Mouse (Mus musculus) olfactory bulb, adult 2 months (tissue): ENCODE data around the gene Gm17359. TPM values are rescaled to one million over a fixed set of nuclear protein-coding genes. Genes with fewer than 3 reads are reported as not detected.

Experiments used
- H3K27ac ChIP-seq: fragments of 200-500 bp; 2 replicates; pipeline ENCODE4 v1.5.1; 2012; ENCODE audit warnings: low read depth, low read length; ENCODE audit not compliant: insufficient read depth
- H3K4me1 ChIP-seq: fragments of 200-500 bp; 2 replicates; pipeline ENCODE4 v1.6.1; 2012; ENCODE audit warnings: low read length; ENCODE audit not compliant: control insufficient read depth, insufficient read depth
- H3K4me3 ChIP-seq: fragments of 200-500 bp; 2 replicates; pipeline ENCODE4 v1.5.1; 2012; ENCODE audit warnings: mild to moderate bottlenecking, low read depth, low read length, moderate library complexity; ENCODE audit not compliant: insufficient read depth
- CTCF ChIP-seq: fragments of 200-500 bp; IDR thresholded peaks from 2 replicates; pipeline ENCODE4 v1.5.1; 2012; ENCODE audit warnings: low read depth, mild to moderate bottlenecking, low read length, moderate library complexity; ENCODE audit not compliant: insufficient read depth
- POLR2A ChIP-seq: fragments of 200-500 bp; IDR thresholded peaks from 2 replicates; pipeline ENCODE4 v1.6.1; 2012; ENCODE audit warnings: mild to moderate bottlenecking, low read depth, low read length, moderate library complexity; ENCODE audit not compliant: insufficient read depth
- WGBS: fragments of 180-500 bp; shearing (Covaris S2); methylation state at CpG from one replicate; pipeline ENCODE4 v1.1.7; 2018; 5-methylcytosine and 5-hydroxymethylcytosine counted together
- polyA plus RNA-seq: library from polyadenylated mRNA; stranded (reverse); fragments of >200 nt; gene quantifications from 2 replicates; pipeline ENCODE4 v1.2.4, GENCODE M21; 2012; ENCODE audit warnings: low replicate concordance; ENCODE audit not compliant: missing spikeins, insufficient read depth, insufficient read length

The Gm17359 gene
- polyA plus RNA-seq, 1 experiment, result not detected

DNA sequence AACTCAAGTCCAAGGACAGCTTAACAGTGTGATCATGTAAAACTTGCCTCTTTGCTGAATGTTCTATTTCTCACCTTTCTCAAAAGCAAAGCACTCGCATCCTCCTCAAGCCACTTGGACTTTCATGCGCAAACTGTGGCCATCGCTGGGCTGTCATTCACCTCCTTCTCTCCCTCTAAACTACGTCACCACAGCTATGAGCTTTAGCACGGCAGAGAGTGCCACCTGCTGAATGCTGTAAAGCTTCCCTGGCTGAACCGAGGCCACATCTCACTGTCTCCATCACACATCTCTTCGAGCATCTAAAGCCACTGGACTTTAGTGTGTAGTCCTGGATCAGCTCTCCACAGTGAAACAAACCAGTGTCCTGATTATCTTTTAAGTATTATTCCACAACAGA lies 158.7 kb downstream of the Gm17359 start:
- WGBS, result 64% methylated on average over 7 of the region's 7 CpGs
- 0 out of 2 replicates have a peak, but pooled peaks cover 2% of the 10 kb centered on the region for H3K4me1 ChIP-seq
- TF ChIP-seq CTCF (no peak), POLR2A (no peak)
- H3K27ac ChIP-seq, result no peak overlapping the region
- H3K4me3 ChIP-seq, result no peak overlapping the region

DNA sequence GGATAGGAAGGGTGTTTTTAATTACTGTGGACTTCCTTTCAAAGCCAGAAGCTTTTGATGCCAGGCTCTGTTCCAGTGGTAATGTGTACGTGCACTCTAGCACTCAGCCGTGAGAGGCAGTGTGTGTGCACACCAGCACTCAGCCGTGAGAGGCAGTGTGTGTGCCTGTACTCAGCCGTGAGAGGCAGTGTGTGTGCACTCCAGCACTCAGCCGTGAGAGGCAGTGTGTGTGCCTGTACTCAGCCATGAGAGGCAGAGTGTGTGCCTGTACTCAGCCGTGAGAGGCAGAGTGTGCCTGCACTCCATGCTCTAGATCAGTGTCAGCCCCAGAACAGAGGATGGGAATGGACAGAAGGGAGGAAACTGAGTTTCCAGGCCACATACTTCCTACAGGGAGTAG lies 160.2 kb downstream of the Gm17359 start:
- TF ChIP-seq CTCF, result no peak
- no peak for TF ChIP-seq POLR2A
- Histone ChIP-seq H3K4me1 (0 out of 2 replicates have a peak, but pooled peaks cover 2% of the 10 kb centered on the region), H3K4me3 (no peak overlapping the region), H3K27ac (no peak overlapping the region)
- WGBS, result 80% methylated on average over 6 of the region's 6 CpGs

DNA sequence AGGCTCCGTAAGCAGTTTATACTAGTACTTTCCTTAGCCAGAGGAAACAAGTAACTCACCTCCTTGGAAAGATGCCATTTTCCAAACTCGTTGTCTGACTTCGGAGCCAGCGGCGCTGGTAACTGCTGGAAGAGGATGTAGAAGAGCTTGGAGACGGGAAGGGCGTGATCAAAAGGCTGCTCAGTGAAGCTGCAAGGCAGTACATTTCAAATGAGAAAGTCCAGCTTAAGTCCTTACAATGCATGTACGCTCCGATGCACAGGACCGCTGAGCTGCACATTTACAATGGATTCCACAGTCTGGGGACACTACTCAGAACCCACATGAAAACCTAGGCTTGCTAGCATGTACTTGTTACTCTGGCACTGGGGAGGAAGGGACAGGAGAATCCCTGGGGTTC lies 163.8 kb downstream of the Gm17359 start:
- Histone ChIP-seq H3K4me3 (no peak overlapping the region), H3K4me1 (no peaks in the 10 kb centered on the region), H3K27ac (no peak overlapping the region)
- 46% methylated on average over 10 of the region's 10 CpGs for WGBS
- TF ChIP-seq CTCF (no peak), POLR2A (no peak)

DNA sequence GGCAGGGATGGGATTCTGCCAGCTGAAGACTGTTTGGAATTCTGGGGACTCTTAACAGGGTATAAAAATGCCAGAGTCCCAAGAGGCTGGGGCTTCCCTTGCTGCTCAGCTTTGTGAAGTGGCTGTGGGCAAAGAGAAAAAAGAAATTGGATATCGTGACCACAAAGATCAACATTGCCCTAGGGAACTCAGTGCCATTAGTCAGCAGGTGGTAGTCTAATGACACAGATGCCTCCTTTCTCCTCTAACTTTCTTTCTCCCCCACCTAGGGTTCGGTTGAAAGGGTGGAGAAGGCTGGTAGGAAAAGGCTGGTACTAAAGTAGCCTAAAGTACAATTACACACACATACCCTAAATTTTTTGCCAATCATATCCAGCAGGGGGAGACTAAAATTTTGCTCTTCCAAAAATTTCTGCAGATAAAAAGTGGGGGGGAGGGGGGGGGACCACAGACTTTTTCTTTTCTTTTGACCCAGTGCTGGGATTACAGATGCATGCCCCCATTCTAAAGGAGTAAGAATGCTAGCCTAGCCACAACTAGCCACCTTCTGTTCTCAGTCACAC lies 164.8 kb downstream of the Gm17359 start:
- 73% methylated on average over 2 of the region's 2 CpGs for WGBS
- H3K4me3 ChIP-seq, result no peak overlapping the region
- no peak overlapping the region for H3K27ac ChIP-seq
- TF ChIP-seq CTCF (no peak), POLR2A (no peak)
- H3K4me1 ChIP-seq, result no peaks in the 10 kb centered on the region

Other genes with a start within 250 kb of the Gm17359 start
- 61.7 and 69.9 TPM in 2 replicates for gene Rapgef2, start 50.1 kb upstream of the Gm17359 start, polyA plus RNA-seq
- not detected in 2 replicates for gene Fnip2, start 231.1 kb downstream of the Gm17359 start, polyA plus RNA-seq